Mouse (Mus musculus): ENCODE measurements around the gene Hmbs.
"Not testable (repeated sequence)": the region's sequence is repeated elsewhere in the genome, so short reads cannot be mapped to it uniquely, and the experiment has no call there.

The Hmbs gene

GRCm38 (mm10) chr9:44325032-44325767, 18.8 kb downstream of the Hmbs start:
- not testable (repeated sequence) for DNase-seq (ENCODE audit: low spot score in 2 of 2)

- DNase-seq (ENCODE audit: low spot score in 2 of 2) = no peak
These were observed 19.9 kb downstream of the Hmbs start for GRCm38 (mm10) chr9:44324147-44324546.

- DNase-seq (ENCODE audit: low spot score in 2 of 2) = not testable (repeated sequence)
These were observed 20.4 kb downstream of the Hmbs start for GRCm38 (mm10) chr9:44323656-44324055.

GRCm38 (mm10) chr9:44320799-44321133, 23.3 kb downstream of the Hmbs start:
- no peak for DNase-seq (ENCODE audit: low spot score in 2 of 2)

- peak; percentile 90 to 93 for DNase-seq (ENCODE audit: low spot score in 2 of 2)
These were observed 23.9 kb downstream of the Hmbs start, which contains the start of gene C2cd2l for GRCm38 (mm10) chr9:44319887-44320798. Gene C2cd2l (minus strand): TSS chr9:44320285.

- peak; percentile 62 to 73 for DNase-seq (ENCODE audit: low spot score in 2 of 2)
These were observed 24.7 kb downstream of the Hmbs start for GRCm38 (mm10) chr9:44319105-44319886.

- DNase-seq (ENCODE audit: low spot score in 2 of 2) = no peak
These were observed 25.3 kb downstream of the Hmbs start for GRCm38 (mm10) chr9:44318826-44319095.

GRCm38 (mm10) chr9:44318076-44318825, 25.8 kb downstream of the Hmbs start:
- DNase-seq (ENCODE audit: low spot score in 2 of 2) = no peak

- no peak for DNase-seq (ENCODE audit: low spot score in 2 of 2)
These were observed 26.6 kb downstream of the Hmbs start for GRCm38 (mm10) chr9:44317452-44317851.

GRCm38 (mm10) chr9:44314910-44315309, 29.1 kb downstream of the Hmbs start:
- DNase-seq (ENCODE audit: low spot score in 2 of 2) = no peak

GRCm38 (mm10) chr9:44314257-44314547, 29.8 kb downstream of the Hmbs start:
- no peak for DNase-seq (ENCODE audit: low spot score in 2 of 2)

GRCm38 (mm10) chr9:44313476-44314256, 30.4 kb downstream of the Hmbs start:
- DNase-seq (ENCODE audit: low spot score in 2 of 2) = no peak

- no peak for DNase-seq (ENCODE audit: low spot score in 2 of 2)
These were observed 32.6 kb downstream of the Hmbs start for GRCm38 (mm10) chr9:44311136-44312134.

- no peak for DNase-seq (ENCODE audit: low spot score in 2 of 2)
These were observed 33.3 kb downstream of the Hmbs start for GRCm38 (mm10) chr9:44310750-44311135.

GRCm38 (mm10) chr9:44309756-44310155, 34.3 kb downstream of the Hmbs start:
- no peak for DNase-seq (ENCODE audit: low spot score in 2 of 2)

- DNase-seq (ENCODE audit: low spot score in 2 of 2) = no peak
These were observed 36.8 kb downstream of the Hmbs start for GRCm38 (mm10) chr9:44307248-44307647.

GRCm38 (mm10) chr9:44306532-44306931, 37.5 kb downstream of the Hmbs start:
- no peak for DNase-seq (ENCODE audit: low spot score in 2 of 2)

GRCm38 (mm10) chr9:44305466-44306079, 38.5 kb downstream of the Hmbs start, which contains the start of gene Hinfp:
Gene Hinfp (minus strand): TSS chr9:44305671.
- peak; percentile 88 to 97 for DNase-seq (ENCODE audit: low spot score in 2 of 2)

- DNase-seq (ENCODE audit: low spot score in 2 of 2) = not testable (repeated sequence)
These were observed 44.0 kb downstream of the Hmbs start for GRCm38 (mm10) chr9:44300001-44300400.
